Mouse (Mus musculus) testis, adult 2 months (tissue): Measurements from ENCODE around the gene Sds.

ENCODE experiments used
- CTCF ChIP-seq: fragments of 200-500 bp; IDR thresholded peaks from 2 replicates; pipeline ENCODE4 v1.5.1; 2012; ENCODE audit warnings: low read depth, mild to moderate bottlenecking, inconsistent platforms, low read length, moderate library complexity; ENCODE audit not compliant: control insufficient read depth, insufficient read depth, insufficient replicate concordance
- POLR2A ChIP-seq: fragments of 200-500 bp; IDR thresholded peaks from 2 replicates; pipeline ENCODE4 v1.6.1; 2012; ENCODE audit warnings: low read depth, mild to moderate bottlenecking, inconsistent platforms, low read length, moderate library complexity; ENCODE audit not compliant: control insufficient read depth

- TF ChIP-seq CTCF: no peak
- TF ChIP-seq POLR2A: no peak
Measured at GRCm38 (mm10) chr5:120432486-120433015, 43.8 kb upstream of the Sds start.
